In the genomic region with DNA sequence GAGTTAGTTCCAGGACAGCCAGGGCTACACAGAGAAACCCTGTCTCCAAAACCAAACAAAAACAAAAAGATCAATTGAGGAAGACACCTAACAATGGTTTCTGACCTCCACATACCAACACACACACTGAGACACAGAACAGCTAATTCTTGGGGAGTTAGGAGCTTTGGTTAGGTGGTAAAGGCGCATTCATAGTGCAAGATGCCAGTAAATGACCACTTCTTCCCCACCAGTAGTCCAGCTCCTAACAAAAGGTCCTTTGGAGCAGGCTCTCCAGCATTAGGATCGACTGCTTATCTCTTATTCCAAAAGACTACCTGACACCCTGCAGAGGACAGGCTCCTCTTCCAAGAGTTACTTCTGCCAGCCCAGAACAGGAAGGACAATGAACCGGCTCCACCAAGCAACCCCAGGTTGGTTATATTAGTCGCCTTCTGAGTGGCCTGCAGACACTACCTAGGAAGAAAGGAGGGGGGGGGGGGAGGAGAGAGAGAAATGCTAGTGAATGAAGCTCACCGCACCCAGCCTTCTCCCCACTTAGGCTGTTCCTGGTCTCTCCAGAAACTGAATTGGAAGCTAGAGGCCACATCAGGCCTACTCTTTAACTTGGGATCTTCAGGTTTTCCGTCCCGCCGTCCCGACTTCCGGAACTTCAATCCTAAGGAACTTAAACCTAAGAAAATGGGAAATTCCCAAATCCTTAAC, we compare ENCODE assay signal across 8 mouse cellular contexts. TPM values are rescaled to one million over a fixed set of nuclear protein-coding genes. Genes with fewer than 3 reads are reported as not detected.
DNase-seq lines count a peak whose midpoint lies in the region; ATAC-seq lines count a peak whose summit lies in the region.

No protein-coding gene starts in this region.

- no peaks in the 10 kb centered on the region for H3K27me3 ChIP-seq in heart, embryonic 12.5 days (replicated peaks)

- peak; percentile 54 for DNase-seq in kidney, adult 18-20 months
- DNase-seq in kidney, adult 11 months, result no peak
- peak; percentile 53 to 56 for DNase-seq in cerebellum, postnatal 25 days
- DNase-seq in kidney, postnatal 4 days, result peak; percentile 45 to 67
- DNase-seq in mesoderm, embryonic 11.5 days (ENCODE audit: low read depth, low spot score), result peak; percentile 22
- no peak for DNase-seq in Muller cell, postnatal 12 days (ENCODE audit: inconsistent ontology term)
- DNase-seq in urinary bladder, adult 2 months (ENCODE audit: low spot score), result no peak

- peak overlapping the region; percentile 86 for H3K9ac ChIP-seq in heart, embryonic 12.5 days

- ATAC-seq in heart, embryonic 12.5 days (ENCODE audit: insufficient number of reproducible peaks, low FRiP score), result 0 out of 2 replicates have a peak, but pooled peaks have one; percentile 20

- peak overlapping the region; percentile 73 for H3K4me3 ChIP-seq in heart, embryonic 12.5 days

- H3K9me3 ChIP-seq in heart, embryonic 12.5 days (replicated peaks), result no peaks in the 10 kb centered on the region

- H3K4me2 ChIP-seq in heart, embryonic 12.5 days, result peak overlapping the region; percentile 90

- WGBS in heart, embryonic 12.5 days, result 8% methylated on average over 10 of the region's 10 CpGs

- peaks cover 51% of the 10 kb centered on the region for H3K36me3 ChIP-seq in heart, embryonic 12.5 days

- peak overlapping the region; percentile 97 for H3K27ac ChIP-seq in heart, embryonic 12.5 days (ENCODE audit: poor library complexity, severe bottlenecking)

- peaks cover 6% of the 10 kb centered on the region for H3K4me1 ChIP-seq in heart, embryonic 12.5 days (replicated peaks)

RNA-seq across cellular contexts. Expression of gene Fbrs, which starts 8.8 kb away (rescaled TPM):
- 8.4 and 9.9 TPM in 2 replicates for polyA plus RNA-seq in heart, embryonic 12.5 days (2016; fragmentation: Nextera tagmentation; extraction: Ambion mirVana)
- polyA plus RNA-seq in urinary bladder, adult 2 months (2012; rRNA removed), result 12.4 and 30.8 TPM in 2 replicates

RNA-seq across cellular contexts. Expression of gene Prr14, which starts 10.8 kb away (rescaled TPM):
- 33.8 and 35.2 TPM in 2 replicates for polyA plus RNA-seq in heart, embryonic 12.5 days (2016; fragmentation: Nextera tagmentation; extraction: Ambion mirVana)
- 69.2 and 79.9 TPM in 2 replicates for polyA plus RNA-seq in urinary bladder, adult 2 months (2012; rRNA removed)

RNA-seq across cellular contexts. Expression of gene Zfp689, which starts 21.2 kb away (rescaled TPM):
- 5.4 and 6.0 TPM in 2 replicates for polyA plus RNA-seq in heart, embryonic 12.5 days (2016; fragmentation: Nextera tagmentation; extraction: Ambion mirVana)
- polyA plus RNA-seq in urinary bladder, adult 2 months (2012; rRNA removed), result 3.1 and 3.7 TPM in 2 replicates

RNA-seq across cellular contexts. Expression of gene Srcap, which starts 41.6 kb away (rescaled TPM):
- polyA plus RNA-seq in heart, embryonic 12.5 days (2016; fragmentation: Nextera tagmentation; extraction: Ambion mirVana), result 51.8 and 54.3 TPM in 2 replicates
- 5.7 and 13.8 TPM in 2 replicates for polyA plus RNA-seq in urinary bladder, adult 2 months (2012; rRNA removed)

RNA-seq across cellular contexts. Expression of gene Zfp688, which starts 48.3 kb away (rescaled TPM):
- 15.4 and 16.7 TPM in 2 replicates for polyA plus RNA-seq in heart, embryonic 12.5 days (2016; fragmentation: Nextera tagmentation; extraction: Ambion mirVana)
- 19.5 and 20.2 TPM in 2 replicates for polyA plus RNA-seq in urinary bladder, adult 2 months (2012; rRNA removed)

Comparison
In these comparisons a context has a peak if more than half of its experiments do, and no peak if none do; other contexts are left out.
1. DNase-seq: peak in kidney, adult 18-20 months (single experiment), cerebellum, postnatal 25 days (2 of 2), kidney, postnatal 4 days (2 of 2) and mesoderm, embryonic 11.5 days (single experiment); none in kidney, adult 11 months (single experiment), Muller cell, postnatal 12 days (single experiment) and urinary bladder, adult 2 months (single experiment).